Mouse (Mus musculus) erythroblast, adult 5-6 weeks (primary cell): ENCODE data around the gene Pgbd5. TPM values are rescaled to one million over a fixed set of nuclear protein-coding genes. Genes with fewer than 3 reads are reported as not detected.

Experiments used
- ATAC-seq: replicated peaks from 2 replicates; pipeline ENCODE4 v1.8.0; 2016; ENCODE audit warnings: moderate number of reproducible peaks, mild to moderate bottlenecking, moderate TSS enrichment, inconsistent platforms; ENCODE audit not compliant: poor library complexity, low FRiP score, severe bottlenecking
- total RNA-seq, 2 experiments: library from RNA; stranded (forward) in 1 of 2; stranded (reverse) in 1 of 2; fragments of 150-400 nt in 1 of 2; fragments of 200-764, 138-1000 nt in 1 of 2; gene quantifications; 2 replicates each; pipeline versions ENCODE4 v1.2.3 to v1.2.4; 2015 to 2017; ENCODE audit warnings: low replicate concordance in 2 of 2

Gene Pgbd5
- total RNA-seq (2015; ENCODE audit: low replicate concordance) (not detected in 2 replicates), total RNA-seq (2017; ENCODE audit: low replicate concordance) (not detected in 2 replicates)

DNA sequence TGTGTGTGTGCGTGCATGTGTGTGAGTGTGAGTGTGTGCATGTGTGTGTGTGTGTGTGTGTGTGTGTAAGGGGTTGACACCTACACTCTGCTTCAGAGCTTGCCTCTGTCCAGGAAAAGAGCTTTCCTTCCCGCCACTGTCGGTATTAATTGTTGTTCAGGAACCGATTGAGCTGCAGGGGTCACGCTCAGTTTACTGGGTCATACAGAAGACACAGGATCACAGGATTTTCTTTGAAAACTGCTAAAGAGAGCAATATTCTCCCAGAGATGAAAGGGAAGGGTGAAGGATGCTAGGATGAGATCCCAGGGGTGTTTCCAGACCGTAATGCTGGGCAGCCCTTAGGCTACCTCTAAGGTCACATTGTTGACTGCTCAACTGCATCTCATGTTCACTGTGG, at the start of gene Pgbd5:
Pgbd5 (minus strand) TSS at position 101 of the 400 bp plus-strand sequence.
- no peak for ATAC-seq

DNA sequence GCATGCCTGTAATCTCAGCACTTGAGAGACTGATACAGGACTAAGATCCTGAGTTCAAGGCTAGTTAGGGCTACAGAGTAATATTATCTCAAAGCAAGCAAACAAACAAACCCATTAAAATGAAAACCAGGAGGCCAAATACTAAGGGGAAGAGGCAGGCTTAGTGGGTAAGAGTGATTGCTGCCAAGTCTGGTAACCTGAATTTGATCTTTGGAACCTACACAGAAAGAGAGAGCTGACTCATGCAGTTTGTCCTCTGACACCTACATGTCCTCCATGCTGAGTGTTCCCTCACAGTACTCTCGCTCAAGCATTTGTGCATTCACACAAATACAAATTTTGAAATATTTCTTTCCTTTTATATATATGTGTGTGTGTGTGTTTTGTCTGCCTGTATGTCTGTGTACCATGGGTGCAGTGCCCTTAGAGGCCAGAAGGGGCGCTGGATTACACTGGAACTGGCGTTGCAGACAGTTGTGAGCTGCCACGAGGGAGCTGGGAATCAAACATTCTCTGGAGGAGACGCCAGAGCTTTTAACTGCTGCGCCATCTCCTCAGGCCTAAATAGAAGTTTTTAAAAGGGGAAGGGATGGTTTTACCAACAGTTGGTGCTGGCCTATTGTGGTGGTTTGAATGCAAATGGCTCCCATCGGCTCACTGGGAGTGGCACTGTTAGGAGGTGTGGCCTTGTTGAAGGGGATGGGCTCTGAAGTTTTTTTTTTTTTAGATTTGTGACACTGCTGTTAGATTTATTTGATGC, 44.1 kb upstream of the Pgbd5 start:
- ATAC-seq, result peak; percentile 79

DNA sequence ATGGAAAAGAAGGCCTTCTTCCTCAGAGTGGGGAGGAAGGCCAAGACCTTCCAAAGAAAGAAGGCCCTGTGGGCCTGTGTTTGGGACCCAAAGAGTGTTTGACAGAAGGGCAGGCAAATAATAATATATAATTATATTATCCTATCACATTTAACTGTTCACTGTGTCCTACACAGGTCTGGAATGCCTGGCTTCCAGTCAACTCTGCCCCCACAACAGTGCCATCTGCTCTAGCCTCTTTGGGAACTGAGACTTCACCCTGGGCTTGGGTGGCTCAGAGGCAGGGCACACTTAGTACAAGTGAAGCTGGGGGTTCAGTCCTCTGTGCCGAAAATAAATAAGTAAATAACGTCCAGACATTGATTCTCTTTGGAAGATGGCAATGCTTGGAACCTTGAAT, 43.3 kb upstream of the Pgbd5 start:
- ATAC-seq, result no peak

DNA sequence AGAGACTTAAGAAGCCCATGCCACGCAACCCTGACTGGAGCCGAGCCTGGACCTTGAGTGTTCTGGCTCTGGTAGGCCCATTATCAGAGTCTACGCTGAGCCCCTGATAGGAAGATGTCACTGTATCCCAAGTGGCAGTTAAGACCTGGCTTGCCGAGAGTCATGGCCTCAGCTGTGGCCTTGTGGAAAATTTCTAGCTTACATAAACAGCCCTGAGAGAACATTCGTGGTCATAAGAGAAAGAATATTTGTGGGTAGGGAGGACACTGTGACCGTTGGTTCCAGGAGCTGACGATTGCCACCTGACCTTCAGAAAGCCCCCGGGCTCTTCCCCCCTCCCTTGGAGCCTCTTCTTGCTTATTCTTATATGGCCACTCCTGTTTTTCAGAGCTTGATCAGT, 40.9 kb upstream of the Pgbd5 start:
- ATAC-seq, result no peak

DNA sequence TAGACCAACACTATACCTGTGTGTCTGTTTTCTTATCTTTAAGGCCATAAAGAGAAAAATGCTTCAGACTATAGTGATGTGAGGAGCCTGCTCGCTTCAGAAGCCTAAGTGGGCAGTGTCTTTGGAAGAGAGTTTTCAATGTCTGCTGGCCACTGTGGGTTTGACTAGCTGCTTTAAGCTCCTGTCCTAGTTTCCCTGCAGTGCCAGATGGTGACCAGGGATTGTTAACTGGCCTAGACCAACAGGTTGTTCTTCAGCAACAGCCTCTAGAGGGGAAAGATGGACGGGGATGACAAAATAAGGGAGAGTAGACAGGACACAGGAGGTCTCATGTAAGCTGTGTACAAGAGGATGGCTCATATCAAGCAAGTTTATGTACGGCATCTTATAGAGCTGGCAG, 39.8 kb upstream of the Pgbd5 start:
- ATAC-seq, result no peak

DNA sequence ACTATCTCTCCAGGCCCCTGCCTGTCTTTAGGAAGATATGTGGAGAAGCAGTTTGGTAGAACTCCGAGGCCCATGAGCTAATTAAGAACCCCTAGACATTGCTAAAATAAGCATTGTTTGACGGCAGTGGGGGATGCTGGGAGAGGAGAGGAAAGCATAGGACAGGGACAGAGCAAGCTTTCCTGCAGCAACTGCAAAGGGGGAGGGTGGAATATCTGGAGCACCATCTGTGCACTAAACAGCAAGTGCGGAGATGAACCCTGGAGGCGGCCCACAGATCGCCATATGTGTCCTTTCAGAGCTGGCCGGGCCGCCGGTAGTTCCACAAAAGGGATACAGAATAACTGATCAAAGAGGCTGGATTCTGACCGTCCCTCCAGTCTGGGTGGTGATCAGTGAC, 37.2 kb upstream of the Pgbd5 start:
- ATAC-seq, result no peak

DNA sequence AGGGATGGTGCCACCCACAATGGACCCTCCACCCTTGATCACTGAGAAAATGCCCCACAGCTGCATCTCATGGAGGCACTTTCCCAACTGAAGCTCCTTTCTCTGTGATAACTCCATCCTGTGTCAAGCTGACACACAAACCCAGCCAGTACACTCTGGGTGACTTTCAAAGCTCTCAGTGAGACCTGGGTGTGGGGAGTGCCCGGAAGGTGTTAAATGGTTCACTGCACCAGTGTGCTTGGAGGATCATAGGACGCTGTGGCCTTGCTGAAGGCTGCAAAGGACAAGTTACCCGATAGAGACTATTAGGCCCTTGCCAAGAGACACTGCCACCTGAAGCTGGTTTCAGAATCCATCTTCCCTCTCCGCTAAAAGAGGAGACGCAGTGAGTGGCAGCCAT, 36.2 kb upstream of the Pgbd5 start:
- ATAC-seq, result no peak

DNA sequence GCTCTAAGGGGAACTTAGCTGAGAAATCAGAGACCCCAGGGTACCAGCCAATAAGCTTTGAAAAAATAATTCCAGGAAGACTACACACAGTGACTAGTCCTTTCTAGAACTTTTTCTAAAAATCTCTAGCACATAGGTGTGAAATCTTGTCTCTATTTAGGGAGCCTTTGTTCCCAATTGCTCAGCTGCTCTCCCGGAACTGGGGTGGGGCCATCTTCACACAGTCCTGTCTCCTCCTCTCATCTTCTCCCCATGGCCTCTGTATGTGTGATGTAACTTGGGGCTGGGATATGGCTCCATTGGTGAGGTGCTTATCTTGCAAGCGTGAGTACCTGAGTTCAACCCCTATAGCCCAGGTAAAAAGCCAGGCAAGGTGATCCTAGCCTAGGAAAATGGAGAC, 25.2 kb upstream of the Pgbd5 start:
- ATAC-seq, result no peak

DNA sequence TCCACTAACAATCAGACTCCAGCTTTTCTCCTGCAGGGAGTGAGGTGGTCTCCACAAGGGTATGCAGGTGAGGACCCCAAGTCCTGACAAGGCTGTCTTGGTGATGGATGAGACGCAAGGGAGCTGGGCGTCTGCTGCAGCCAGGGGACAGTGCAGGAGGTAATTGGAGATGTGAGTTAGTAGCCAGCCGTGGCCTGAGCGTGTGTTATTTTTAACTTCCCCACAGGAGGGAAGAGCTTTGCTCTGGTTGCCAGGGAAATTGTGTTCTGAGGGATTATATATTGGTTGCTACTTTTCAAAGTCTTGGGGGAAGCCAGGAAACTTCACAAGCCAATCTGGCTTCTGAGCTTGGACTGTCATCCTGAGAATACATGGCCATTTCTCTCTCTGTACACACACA, 23.7 kb upstream of the Pgbd5 start:
- ATAC-seq, result no peak

DNA sequence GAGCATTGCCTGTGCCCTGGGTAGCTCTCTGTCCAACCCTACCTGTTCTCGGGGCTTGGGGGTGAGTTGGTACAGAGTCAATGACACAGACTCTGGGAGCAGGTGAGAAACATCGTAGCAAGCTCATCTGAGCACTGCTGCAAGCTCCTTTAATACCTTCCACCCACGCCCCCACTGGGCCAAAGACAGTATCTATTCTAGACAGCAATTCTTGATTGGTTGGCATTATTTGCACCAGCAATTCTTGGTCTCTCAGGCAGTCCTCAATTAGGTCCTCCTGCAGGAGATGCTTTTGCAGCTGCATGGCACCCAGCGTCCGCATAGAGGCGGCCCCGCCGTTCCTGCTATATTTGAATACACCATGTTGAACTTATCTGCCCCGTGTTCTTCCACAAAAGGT, 22.7 kb upstream of the Pgbd5 start:
- no peak for ATAC-seq

DNA sequence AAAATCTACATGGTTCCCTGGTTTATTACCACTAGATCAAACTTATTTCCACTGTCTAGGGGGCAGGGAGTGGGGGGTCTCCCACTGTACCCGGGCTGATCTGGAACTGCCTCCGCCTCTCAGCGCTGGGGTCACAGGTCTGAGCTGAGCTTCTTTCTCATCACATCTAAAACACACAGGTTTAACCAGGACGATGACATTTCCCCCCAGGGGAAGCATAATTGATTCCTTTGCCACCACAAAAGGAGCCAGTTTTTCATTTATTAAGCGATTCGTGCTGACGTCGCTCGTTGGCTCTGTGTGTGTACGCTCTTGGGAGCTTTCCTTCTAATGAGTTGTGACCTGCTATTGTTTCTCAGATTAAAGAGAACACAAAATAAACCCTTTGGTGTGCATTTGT, 21.6 kb upstream of the Pgbd5 start:
- no peak for ATAC-seq

DNA sequence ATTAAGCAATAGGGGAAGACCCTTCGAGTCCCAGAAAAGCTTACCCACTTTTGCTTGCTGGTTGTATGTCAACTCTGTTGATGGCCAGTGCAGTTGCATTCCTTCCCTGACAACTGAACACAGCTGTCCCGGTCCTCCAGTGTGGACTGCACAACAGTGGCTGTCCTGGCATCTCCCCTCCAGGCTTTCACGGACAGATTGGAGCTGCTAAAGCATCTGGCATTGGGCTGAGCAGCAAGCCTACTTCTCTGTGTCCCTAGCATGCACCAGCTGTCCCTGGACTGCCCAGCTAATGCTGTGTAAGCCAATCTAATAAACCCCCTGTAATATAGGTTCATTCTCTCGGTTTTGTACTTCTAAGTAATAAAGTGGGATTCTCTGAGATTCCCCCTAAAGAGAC, 21.2 kb upstream of the Pgbd5 start:
- ATAC-seq, result no peak

DNA sequence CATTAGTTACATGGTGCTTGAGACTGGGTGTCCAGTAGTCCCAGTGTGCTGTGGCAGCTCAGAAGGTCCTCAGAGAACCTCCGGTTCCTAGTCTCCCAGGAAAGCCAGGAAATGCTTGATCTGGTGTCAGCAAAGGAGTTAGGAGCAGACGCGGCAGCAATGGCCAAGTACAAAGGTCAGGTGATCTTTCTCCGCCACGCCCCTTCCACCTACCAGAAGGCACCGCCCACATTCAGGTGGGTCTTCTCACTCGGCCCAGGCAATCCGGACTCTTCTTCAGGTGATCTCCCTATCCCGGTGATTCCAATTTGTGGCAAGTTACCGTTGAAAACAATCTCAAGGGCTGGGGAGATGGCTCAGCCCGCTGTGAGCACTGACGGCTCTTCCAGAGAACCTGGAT, 20.2 kb upstream of the Pgbd5 start:
- no peak for ATAC-seq

DNA sequence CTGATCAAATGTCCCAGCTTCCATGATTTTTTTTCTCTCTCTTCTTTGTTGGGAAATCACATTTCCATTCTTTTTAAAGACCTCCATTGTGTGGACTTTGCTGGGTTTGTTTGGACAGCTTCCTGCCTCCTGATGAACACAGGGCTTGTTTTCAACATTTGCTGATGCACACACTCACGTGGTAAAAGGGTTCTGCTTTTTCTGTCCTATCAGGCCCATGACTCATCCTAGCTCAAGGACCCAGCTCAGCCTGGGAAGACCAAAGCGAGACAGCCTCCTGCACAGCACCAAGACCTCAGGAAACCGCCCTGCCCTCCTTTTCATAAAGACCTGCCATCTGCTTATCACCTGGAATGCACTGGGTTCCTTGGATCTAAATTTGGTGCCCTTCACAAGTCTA, 15.9 kb upstream of the Pgbd5 start:
- no peak for ATAC-seq

DNA sequence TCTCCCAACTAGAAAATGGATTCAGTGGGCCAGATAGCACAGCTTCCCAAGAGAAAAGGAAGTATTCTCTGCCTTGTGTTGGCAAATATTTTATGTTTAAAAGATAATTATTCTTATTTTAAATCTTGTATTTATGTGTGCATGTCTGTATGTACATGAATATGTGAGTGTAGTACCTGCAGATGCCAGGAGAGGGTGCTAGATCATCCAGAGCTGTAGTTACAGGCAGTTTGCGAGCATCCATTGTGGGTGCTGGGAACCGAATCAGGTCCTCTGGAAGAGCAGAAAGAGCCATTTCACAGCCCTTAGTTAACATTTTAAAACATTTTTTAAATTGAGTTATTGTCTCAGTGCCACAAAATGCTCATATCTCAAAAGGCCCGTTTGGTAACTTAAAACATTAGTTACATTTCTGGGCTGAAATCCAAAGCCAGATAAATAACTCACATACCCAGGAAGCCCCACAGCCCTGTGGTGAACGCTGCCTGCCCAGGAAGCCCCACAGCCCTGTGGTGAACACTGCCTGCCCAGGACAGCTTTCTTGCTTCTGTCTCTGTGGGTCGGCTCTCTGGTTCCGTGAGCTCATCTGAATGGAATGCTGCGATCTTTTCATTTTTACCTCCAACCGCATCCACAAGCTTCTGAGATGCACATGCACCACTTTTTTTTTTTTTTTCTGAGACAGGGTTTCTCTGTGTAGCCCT, 10.9 kb upstream of the Pgbd5 start:
- no peak for ATAC-seq

DNA sequence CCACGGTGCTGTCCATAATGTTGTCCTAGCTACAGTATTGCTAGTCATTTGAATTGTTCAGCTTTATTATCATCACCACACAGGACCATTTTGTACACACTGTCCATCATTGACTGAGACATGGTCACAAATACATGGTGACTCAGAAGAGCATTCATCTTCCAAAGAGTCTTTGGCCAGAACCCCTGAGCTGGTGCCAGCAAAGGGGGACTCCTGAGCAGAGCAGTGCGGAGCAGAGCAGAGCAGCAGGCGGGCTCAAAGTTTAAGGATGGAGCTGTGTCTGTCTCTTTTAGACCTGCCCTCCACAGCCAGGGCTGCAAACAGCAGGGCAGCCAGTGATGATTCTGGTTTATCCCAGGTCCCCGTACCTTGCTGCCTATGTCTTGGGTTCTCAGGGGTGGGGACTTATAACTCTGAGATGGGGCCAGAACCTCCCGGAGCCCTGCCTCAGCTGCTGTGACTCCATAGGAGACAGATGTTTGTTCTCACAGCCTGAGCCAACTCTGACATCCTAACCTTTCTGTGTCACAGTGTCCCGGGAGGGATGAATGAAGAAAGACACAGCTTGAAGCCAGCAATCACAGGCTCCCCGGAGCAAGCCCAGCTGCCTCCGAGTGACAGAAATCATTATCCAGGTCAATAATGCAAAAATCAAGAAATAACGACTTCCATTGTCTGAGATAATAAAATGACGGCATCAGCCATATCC, 9.7 kb upstream of the Pgbd5 start:
- ATAC-seq, result no peak

DNA sequence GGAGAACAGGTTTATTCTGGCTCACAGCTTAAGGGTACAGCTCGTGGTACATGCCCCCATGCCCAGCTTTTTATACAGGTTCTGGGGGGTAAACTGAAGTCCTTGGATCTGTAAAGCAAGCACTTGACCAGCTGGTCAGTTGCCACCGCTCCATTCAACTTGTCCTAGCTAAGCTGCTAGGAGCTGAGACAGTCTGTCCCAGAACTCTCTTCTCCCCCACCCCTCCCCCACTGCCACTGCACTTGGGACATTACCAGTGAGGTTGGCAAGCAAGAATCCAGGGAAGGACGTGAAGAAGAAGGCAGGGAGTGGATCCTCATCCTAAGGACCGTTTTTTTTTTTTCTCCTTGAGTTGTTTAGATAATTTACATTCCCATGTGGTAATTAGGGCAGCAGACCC, 2.7 kb downstream of the Pgbd5 start:
- no peak for ATAC-seq

DNA sequence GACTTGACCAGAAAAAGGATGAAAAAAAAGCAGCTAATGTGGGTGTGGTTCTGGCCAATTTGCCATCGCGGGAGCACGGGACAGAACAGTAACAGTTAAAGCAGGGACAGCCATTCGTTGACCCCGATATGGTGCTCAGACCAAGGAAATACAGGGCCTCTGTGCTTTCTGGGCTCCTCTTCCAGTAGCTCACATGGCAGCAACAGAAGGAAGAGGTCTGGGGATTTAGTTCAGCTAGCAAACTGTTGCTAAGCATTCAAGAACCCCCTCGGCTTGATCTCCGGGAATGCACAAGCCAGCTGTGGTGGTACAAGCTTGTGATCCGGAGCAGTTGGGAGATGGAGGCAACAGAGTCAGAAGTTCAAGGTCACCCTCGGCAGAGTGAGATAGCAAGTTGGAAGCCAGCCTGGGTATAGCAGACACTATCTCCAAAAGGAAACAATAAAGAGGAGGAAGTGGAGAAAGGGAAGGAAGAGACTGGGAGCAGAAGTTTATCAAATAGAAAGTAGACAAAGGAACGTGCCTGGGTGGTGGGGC, 3.7 kb downstream of the Pgbd5 start:
- ATAC-seq, result no peak

DNA sequence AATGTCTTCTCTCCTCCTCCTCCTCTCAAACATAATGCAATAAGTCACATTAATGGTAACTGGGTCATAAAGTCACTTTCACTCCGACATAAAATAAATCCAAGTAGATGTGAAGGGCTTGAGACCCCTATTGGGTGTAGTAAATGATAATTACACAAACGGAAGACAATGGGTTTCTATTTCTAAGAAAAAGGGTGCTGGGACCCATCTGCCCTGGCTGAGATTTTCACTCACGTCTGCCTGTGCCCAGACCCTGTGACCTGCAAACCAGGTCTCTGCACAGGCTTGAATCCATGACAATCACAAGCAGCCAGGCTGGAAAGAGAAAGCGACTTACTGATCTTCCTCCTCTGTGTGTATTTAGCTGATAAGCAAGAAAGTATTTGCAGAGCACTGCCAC, 4.3 kb downstream of the Pgbd5 start:
- no peak for ATAC-seq

DNA sequence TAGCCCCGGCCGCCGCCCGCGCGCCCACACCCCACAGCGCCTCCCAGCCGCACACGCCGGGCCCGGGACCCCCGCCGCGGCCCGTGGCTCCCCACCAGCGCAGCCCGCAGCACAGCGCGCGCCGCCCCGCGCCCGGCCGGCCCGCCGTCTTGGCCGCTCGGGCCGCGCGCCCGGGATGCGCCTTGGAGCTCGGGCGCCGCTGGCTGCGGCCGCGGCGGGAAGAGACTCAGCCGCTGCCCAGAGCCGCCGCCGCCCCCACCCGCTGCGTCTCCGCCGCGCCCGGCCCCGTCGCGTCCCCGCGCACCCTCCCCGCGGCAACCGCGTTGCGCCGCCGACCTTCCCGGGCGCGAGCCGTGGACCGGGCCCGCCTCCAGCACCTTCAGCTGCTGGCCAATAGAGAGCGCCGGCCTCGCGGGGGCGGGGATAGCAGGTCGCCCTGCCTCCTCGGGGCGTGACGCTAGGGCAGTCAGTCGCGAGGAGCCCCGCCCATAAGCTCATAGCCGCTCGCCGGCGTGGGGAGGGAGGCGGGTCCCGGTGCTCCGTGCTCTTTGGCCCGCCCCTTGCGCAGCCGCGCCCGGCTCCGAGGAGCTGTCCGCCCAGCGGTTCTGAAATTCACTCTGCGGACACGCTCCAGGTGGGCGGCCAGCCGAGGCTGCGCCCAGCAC, 5.2 kb downstream of the Pgbd5 start:
- peak; percentile 90 for ATAC-seq
